Mouse (Mus musculus): ENCODE measurements at regions not wholly inside any gene's neighbourhood (a gene's known extent, or its start where the extent isn't known, plus 50 kb on each side); places are given as distances from the start of the nearest gene placed in this dataset.

GRCm38 (mm10) chr8:6606854-6607535, 1501.8 kb upstream of the Slc10a2 start:
- H3K36me3 ChIP-seq (ENCODE audit: control insufficient read depth, insufficient read depth, low read length) = no peaks in the 10 kb centered on the region
- H3K4me3 ChIP-seq (ENCODE audit: low read depth, low read length) = no peak overlapping the region
- DNase-seq (ENCODE audit: low spot score) (no peak), ATAC-seq (ENCODE audit: insufficient number of reproducible peaks, low FRiP score, low TSS enrichment, low read depth) (no peak)
- H3K9ac ChIP-seq (ENCODE audit: low read length) = no peak overlapping the region
- no peak overlapping the region for H3K27ac ChIP-seq (replicated peaks; ENCODE audit: low read depth, low read length)
- no peaks in the 10 kb centered on the region for H3K27me3 ChIP-seq (ENCODE audit: control insufficient read depth, insufficient read depth, low read length)
- WGBS = 40% methylated on average over 9 of the region's 9 CpGs
- H3K4me1 ChIP-seq (ENCODE audit: control insufficient read depth, insufficient read depth, low read length) = no peaks in the 10 kb centered on the region
- no peak overlapping the region for H3K4me2 ChIP-seq (ENCODE audit: low read depth, severe bottlenecking)
- H3K9me3 ChIP-seq (ENCODE audit: control insufficient read depth, low read length) = no peaks in the 10 kb centered on the region

- DNase-seq (ENCODE audit: low spot score) (no peak), ATAC-seq (ENCODE audit: insufficient number of reproducible peaks, low FRiP score, low TSS enrichment, low read depth) (no peak)
- no peak overlapping the region for H3K4me2 ChIP-seq (ENCODE audit: low read depth, severe bottlenecking)
- WGBS = 82% methylated on average over 5 of the region's 5 CpGs
- H3K27ac ChIP-seq (replicated peaks; ENCODE audit: low read depth, low read length) = no peak overlapping the region
- H3K36me3 ChIP-seq (ENCODE audit: control insufficient read depth, insufficient read depth, low read length) = no peaks in the 10 kb centered on the region
- H3K4me3 ChIP-seq (ENCODE audit: low read depth, low read length) = no peak overlapping the region
- no peaks in the 10 kb centered on the region for H3K27me3 ChIP-seq (ENCODE audit: control insufficient read depth, insufficient read depth, low read length)
- no peaks in the 10 kb centered on the region for H3K9me3 ChIP-seq (ENCODE audit: control insufficient read depth, low read length)
- no peaks in the 10 kb centered on the region for H3K4me1 ChIP-seq (ENCODE audit: control insufficient read depth, insufficient read depth, low read length)
- no peak overlapping the region for H3K9ac ChIP-seq (ENCODE audit: low read length)
Measured at GRCm38 (mm10) chr8:6604232-6604804, 1499.2 kb upstream of the Slc10a2 start.

- Histone ChIP-seq H3K4me1 (ENCODE audit: control insufficient read depth, insufficient read depth, low read length) (no peaks in the 10 kb centered on the region), H3K4me2 (ENCODE audit: low read depth, severe bottlenecking) (no peak overlapping the region), H3K27ac (replicated peaks; ENCODE audit: low read depth, low read length) (no peak overlapping the region), H3K36me3 (ENCODE audit: control insufficient read depth, insufficient read depth, low read length) (no peaks in the 10 kb centered on the region), H3K9me3 (ENCODE audit: control insufficient read depth, low read length) (no peaks in the 10 kb centered on the region), H3K9ac (ENCODE audit: low read length) (no peak overlapping the region), H3K4me3 (ENCODE audit: low read depth, low read length) (no peak overlapping the region), H3K27me3 (ENCODE audit: control insufficient read depth, insufficient read depth, low read length) (no peaks in the 10 kb centered on the region)
- no peak for ATAC-seq (ENCODE audit: insufficient number of reproducible peaks, low FRiP score, low TSS enrichment, low read depth)
- DNase-seq (ENCODE audit: low spot score) = no peak
Measured at GRCm38 (mm10) chr8:6590146-6590545, 1485.0 kb upstream of the Slc10a2 start.

GRCm38 (mm10) chr8:6583337-6584096, 1478.4 kb upstream of the Slc10a2 start:
- Histone ChIP-seq H3K4me3 (ENCODE audit: low read depth, low read length) (no peak overlapping the region), H3K4me1 (ENCODE audit: control insufficient read depth, insufficient read depth, low read length) (no peaks in the 10 kb centered on the region), H3K27me3 (ENCODE audit: control insufficient read depth, insufficient read depth, low read length) (no peaks in the 10 kb centered on the region), H3K9ac (ENCODE audit: low read length) (no peak overlapping the region), H3K27ac (replicated peaks; ENCODE audit: low read depth, low read length) (no peak overlapping the region), H3K36me3 (ENCODE audit: control insufficient read depth, insufficient read depth, low read length) (no peaks in the 10 kb centered on the region), H3K4me2 (ENCODE audit: low read depth, severe bottlenecking) (no peak overlapping the region), H3K9me3 (ENCODE audit: control insufficient read depth, low read length) (no peaks in the 10 kb centered on the region)
- WGBS = 93% methylated on average over 6 of the region's 6 CpGs
- DNase-seq (ENCODE audit: low spot score) = no peak
- no peak for ATAC-seq (ENCODE audit: insufficient number of reproducible peaks, low FRiP score, low TSS enrichment, low read depth)

GRCm38 (mm10) chr8:6582732-6583131, 1477.6 kb upstream of the Slc10a2 start:
- Histone ChIP-seq H3K4me3 (ENCODE audit: low read depth, low read length) (no peak overlapping the region), H3K9me3 (ENCODE audit: control insufficient read depth, low read length) (no peaks in the 10 kb centered on the region), H3K27ac (replicated peaks; ENCODE audit: low read depth, low read length) (no peak overlapping the region), H3K4me1 (ENCODE audit: control insufficient read depth, insufficient read depth, low read length) (no peaks in the 10 kb centered on the region), H3K36me3 (ENCODE audit: control insufficient read depth, insufficient read depth, low read length) (no peaks in the 10 kb centered on the region), H3K4me2 (ENCODE audit: low read depth, severe bottlenecking) (no peak overlapping the region), H3K27me3 (ENCODE audit: control insufficient read depth, insufficient read depth, low read length) (no peaks in the 10 kb centered on the region), H3K9ac (ENCODE audit: low read length) (no peak overlapping the region)
- no peak for DNase-seq (ENCODE audit: low spot score)
- 88% methylated on average over 3 of the region's 3 CpGs for WGBS
- no peak for ATAC-seq (ENCODE audit: insufficient number of reproducible peaks, low FRiP score, low TSS enrichment, low read depth)

- Histone ChIP-seq H3K36me3 (ENCODE audit: control insufficient read depth, insufficient read depth, low read length) (no peaks in the 10 kb centered on the region), H3K4me3 (ENCODE audit: low read depth, low read length) (no peak overlapping the region), H3K4me1 (ENCODE audit: control insufficient read depth, insufficient read depth, low read length) (no peaks in the 10 kb centered on the region), H3K9ac (ENCODE audit: low read length) (no peak overlapping the region), H3K9me3 (ENCODE audit: control insufficient read depth, low read length) (no peaks in the 10 kb centered on the region), H3K27ac (replicated peaks; ENCODE audit: low read depth, low read length) (no peak overlapping the region), H3K4me2 (ENCODE audit: low read depth, severe bottlenecking) (no peak overlapping the region), H3K27me3 (ENCODE audit: control insufficient read depth, insufficient read depth, low read length) (no peaks in the 10 kb centered on the region)
- WGBS = 67% methylated on average over 4 of the region's 4 CpGs
- no peak for ATAC-seq (ENCODE audit: insufficient number of reproducible peaks, low FRiP score, low TSS enrichment, low read depth)
- DNase-seq (ENCODE audit: low spot score) = no peak
Measured at GRCm38 (mm10) chr8:6577868-6578634, 1472.9 kb upstream of the Slc10a2 start.

- Histone ChIP-seq H3K27me3 (ENCODE audit: control insufficient read depth, insufficient read depth, low read length) (no peaks in the 10 kb centered on the region), H3K4me1 (ENCODE audit: control insufficient read depth, insufficient read depth, low read length) (no peaks in the 10 kb centered on the region), H3K9me3 (ENCODE audit: control insufficient read depth, low read length) (no peaks in the 10 kb centered on the region), H3K36me3 (ENCODE audit: control insufficient read depth, insufficient read depth, low read length) (no peaks in the 10 kb centered on the region), H3K27ac (replicated peaks; ENCODE audit: low read depth, low read length) (no peak overlapping the region), H3K4me2 (ENCODE audit: low read depth, severe bottlenecking) (no peak overlapping the region), H3K4me3 (ENCODE audit: low read depth, low read length) (no peak overlapping the region), H3K9ac (ENCODE audit: low read length) (no peak overlapping the region)
- ATAC-seq (ENCODE audit: insufficient number of reproducible peaks, low FRiP score, low TSS enrichment, low read depth) = no peak
- no peak for DNase-seq (ENCODE audit: low spot score)
- 75% methylated on average over 4 of the region's 4 CpGs for WGBS
Measured at GRCm38 (mm10) chr8:6575241-6575640, 1470.1 kb upstream of the Slc10a2 start.

- Histone ChIP-seq H3K4me2 (ENCODE audit: low read depth, severe bottlenecking) (no peak overlapping the region), H3K27me3 (ENCODE audit: control insufficient read depth, insufficient read depth, low read length) (no peaks in the 10 kb centered on the region), H3K9ac (ENCODE audit: low read length) (no peak overlapping the region), H3K4me3 (ENCODE audit: low read depth, low read length) (no peak overlapping the region), H3K36me3 (ENCODE audit: control insufficient read depth, insufficient read depth, low read length) (no peaks in the 10 kb centered on the region), H3K4me1 (ENCODE audit: control insufficient read depth, insufficient read depth, low read length) (no peaks in the 10 kb centered on the region), H3K27ac (replicated peaks; ENCODE audit: low read depth, low read length) (no peak overlapping the region), H3K9me3 (ENCODE audit: control insufficient read depth, low read length) (no peaks in the 10 kb centered on the region)
- DNase-seq (ENCODE audit: low spot score) (no peak), ATAC-seq (ENCODE audit: insufficient number of reproducible peaks, low FRiP score, low TSS enrichment, low read depth) (no peak)
- WGBS = 83% methylated on average over 3 of the region's 3 CpGs
Measured at GRCm38 (mm10) chr8:6573492-6573891, 1468.3 kb upstream of the Slc10a2 start.
